17 mouse cellular contexts compared by ENCODE assay signal in genomic region chr2:76541900-76542299, GRCm38 (mm10).
"Had no signal": no experiment of that assay in that cellular context is flagged by ENCODE, and none has a peak within 500 bp of the region (broad histone marks: within the 10 kb centered on the region; RNA-seq: fewer than 3 reads in every experiment).

No protein-coding gene starts in this region.

- H3K9me3 ChIP-seq: midbrain, embryonic 10.5 days; midbrain, embryonic 13.5 days; neural tube, embryonic 13.5 days had no signal

- ATAC-seq: liver, postnatal 0 days; lung, postnatal 0 days; midbrain, embryonic 13.5 days; midbrain, embryonic 16.5 days had no signal

- H3K4me3 ChIP-seq: left cerebral cortex, adult 2 months; midbrain, embryonic 10.5 days; midbrain, embryonic 13.5 days; myocyte; neural tube, embryonic 13.5 days had no signal

- DNase-seq: kidney, adult 11 months; kidney, adult 9 months; kidney, postnatal 14 days; kidney, postnatal 4 days; layer of hippocampus, adult 9-11 months; liver, postnatal 0 days; lung, embryonic 14.5 days; lung, postnatal 36 days; retina, postnatal 1 day; thymus, postnatal 25 days had no signal

- H3K36me3 ChIP-seq: midbrain, embryonic 10.5 days; midbrain, embryonic 13.5 days; neural tube, embryonic 13.5 days had no signal

- H3K27me3 ChIP-seq: midbrain, embryonic 13.5 days; neural tube, embryonic 13.5 days had no signal
